Mouse (Mus musculus): Measurements from ENCODE around the gene Mpv17l2.

Gene Mpv17l2

GRCm38 (mm10) chr8:70719796-70720270, 40.9 kb downstream of the Mpv17l2 start:
- peak in 1 of 2 experiments; percentile 18 for DNase-seq

- DNase-seq: peak; percentile 85 to 90
Observed at GRCm38 (mm10) chr8:70718297-70718696, 42.4 kb downstream of the Mpv17l2 start, which contains the start of gene Gm3336. Gene Gm3336 (plus strand): TSS chr8:70718543.

GRCm38 (mm10) chr8:70716521-70717400, 44.0 kb downstream of the Mpv17l2 start:
- peak in 1 of 2 experiments; percentile 9 for DNase-seq

DNA sequence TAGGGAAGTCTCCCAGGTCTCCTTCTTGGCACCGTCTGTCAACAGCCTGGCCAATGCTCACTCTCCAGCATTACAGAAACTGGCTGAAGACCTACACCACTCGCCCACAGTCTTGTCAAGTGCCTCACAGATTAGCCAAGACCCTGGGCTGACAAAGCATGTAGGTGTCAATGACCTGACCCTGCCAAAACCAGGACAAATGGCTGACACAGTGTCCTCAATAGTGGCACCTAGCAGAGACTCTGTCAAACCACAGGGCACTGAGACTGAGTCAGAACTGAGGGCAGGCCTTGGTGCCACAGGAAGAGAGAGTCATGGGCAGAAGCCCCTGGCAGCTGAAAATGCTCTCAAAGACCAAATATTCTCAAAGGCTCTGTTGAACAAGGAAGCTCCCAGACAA, 45.7 kb downstream of the Mpv17l2 start:
- DNase-seq: no peak

DNA sequence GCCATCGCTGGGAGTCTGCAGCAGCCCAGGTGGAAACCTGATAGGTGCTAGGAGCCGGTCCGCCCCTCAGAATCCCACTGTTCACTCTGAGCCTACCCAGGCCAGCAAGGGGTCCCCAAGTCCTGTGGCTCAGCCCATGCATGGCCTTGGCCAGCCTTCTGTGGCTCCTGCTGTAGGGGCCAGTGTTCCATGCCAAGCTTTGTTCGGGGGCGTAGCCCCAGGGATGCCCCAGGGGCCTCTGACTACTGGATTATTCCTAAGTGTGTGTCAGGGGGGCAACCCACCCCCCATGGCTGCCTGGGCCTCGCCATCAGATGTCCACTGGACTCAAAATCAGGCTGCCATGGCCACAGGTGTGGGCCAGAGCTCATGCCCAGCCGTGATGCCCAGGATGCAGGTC, 46.8 kb downstream of the Mpv17l2 start:
- peak in 1 of 2 experiments; percentile 7 for DNase-seq

- DNase-seq: peak in 1 of 2 experiments; percentile 25
Observed at GRCm38 (mm10) chr8:70711041-70711440, 49.7 kb downstream of the Mpv17l2 start.

GRCm38 (mm10) chr8:70710296-70710695, 50.5 kb downstream of the Mpv17l2 start:
- DNase-seq: peak; percentile 53 to 70

- no peak for DNase-seq
Observed at GRCm38 (mm10) chr8:70709794-70710193, 51.0 kb downstream of the Mpv17l2 start.

All from cerebellum, postnatal 25 days (tissue).